Mouse (Mus musculus) cortical plate, adult 2 months (tissue): ENCODE data around the gene Mrpl40.

ENCODE experiments used
- CTCF ChIP-seq: fragments of 200-500 bp; IDR thresholded peaks from 2 replicates; pipeline ENCODE4 v1.5.1; 2011; ENCODE audit warnings: mild to moderate bottlenecking, control low read depth, low read length; ENCODE audit not compliant: insufficient read depth; ENCODE audit errors: extremely low read depth
- POLR2A ChIP-seq: fragments of 200-500 bp; IDR thresholded peaks from 2 replicates; pipeline ENCODE4 v1.6.1; 2011; ENCODE audit warnings: mild to moderate bottlenecking, low read length, control low read depth; ENCODE audit not compliant: insufficient read depth; ENCODE audit errors: extremely low read depth

DNA sequence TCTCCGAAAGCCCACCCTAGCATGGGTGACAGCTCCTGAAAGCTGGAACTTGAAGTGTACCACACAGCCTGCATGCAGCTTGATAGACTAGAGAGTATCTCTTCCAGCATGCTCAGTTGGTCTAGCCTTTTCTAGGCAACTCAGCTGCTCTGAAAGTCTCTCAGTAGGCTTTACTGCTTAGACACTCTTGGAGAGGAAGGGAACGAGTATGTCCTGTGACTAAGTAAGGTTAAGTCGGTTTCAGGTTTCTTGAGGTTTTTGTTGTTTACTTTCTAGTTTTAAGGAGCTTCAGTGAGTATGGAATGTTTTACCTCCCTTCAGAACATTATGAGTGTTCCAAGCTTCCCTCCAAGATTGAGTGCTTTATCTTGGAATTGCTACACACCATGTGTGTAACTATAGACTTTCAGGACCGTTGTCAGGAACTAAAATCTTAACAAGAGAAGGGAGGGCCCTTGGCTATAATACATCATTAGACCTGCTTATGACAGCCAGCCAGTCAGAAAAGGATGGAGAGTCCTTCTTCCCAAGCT is 17.2 kb upstream of the Mrpl40 start:
- TF ChIP-seq POLR2A, result no peak
- TF ChIP-seq CTCF, result no peak
